Mouse (Mus musculus): ENCODE results near the gene Ankrd45. TPM values are rescaled to one million over a fixed set of nuclear protein-coding genes. Genes with fewer than 3 reads are reported as not detected.

Ankrd45 gene
- polyA plus RNA-seq (2015; fragmentation: Nextera tagmentation; extraction: Ambion mirVana), result not detected in 2 replicates

DNA sequence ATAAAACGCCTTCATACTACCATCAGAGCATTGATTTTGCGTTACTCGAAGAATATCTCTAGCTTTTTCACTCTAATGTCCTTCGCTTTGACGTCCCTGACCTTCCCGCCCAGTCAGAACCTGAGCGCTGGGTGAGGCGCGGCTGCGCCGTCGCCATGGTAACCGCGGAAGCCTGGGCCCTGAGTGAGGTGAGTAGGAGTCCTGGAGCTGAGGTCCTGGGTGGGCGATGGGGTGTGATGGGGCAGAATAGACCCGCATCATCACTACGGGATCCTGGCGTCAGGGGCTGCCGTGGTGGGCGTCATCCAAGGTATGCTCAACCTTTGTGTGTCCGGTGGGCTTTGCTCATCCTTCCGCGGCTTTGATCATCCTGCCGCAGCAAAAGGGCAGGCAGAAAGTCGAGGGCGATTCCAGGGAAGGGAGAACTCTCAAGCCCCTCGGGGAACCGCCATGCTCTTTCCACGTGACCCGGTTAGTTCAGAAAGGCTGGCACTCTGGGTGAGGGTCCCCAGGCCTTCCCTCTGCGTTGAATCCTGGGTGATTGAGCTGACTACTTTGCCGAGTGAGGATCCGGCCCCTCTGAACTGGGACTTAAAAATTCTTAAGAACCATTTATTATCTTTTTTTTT lies at the start of gene Ankrd45:
Ankrd45 (plus strand) TSS at position 161 of the 629 bp plus-strand sequence.
- Histone ChIP-seq H3K9me3 (ENCODE audit: low read length) (no peaks in the 10 kb centered on the region), H3K4me3 (ENCODE audit: low read depth, low read length) (peak within 1 kb of the TSS; percentile 8; the same call in 1 of the 2 replicates), H3K36me3 (replicated peaks; ENCODE audit: insufficient read depth, low read length) (no peaks in the 10 kb centered on the region), H3K4me2 (ENCODE audit: low read depth, low read length) (peak within 1 kb of the TSS; percentile 53), H3K9ac (replicated peaks) (no peak within 1 kb of the TSS), H3K4me1 (ENCODE audit: insufficient read depth) (no peaks in the 10 kb centered on the region), H3K27me3 (ENCODE audit: insufficient read depth, low read length) (0 out of 2 replicates have a peak, but pooled peaks cover 7% of the 10 kb centered on the region), H3K27ac (ENCODE audit: low read depth) (no peak within 1 kb of the TSS)
- WGBS (ENCODE audit: insufficient replicate concordance), result 11% methylated on average over 33 of the region's 33 CpGs
- DNase-seq (peak; percentile 36), ATAC-seq (no peak)
- TF ChIP-seq CTCF (IDR thresholded peaks at IDR 0.05; ENCODE audit: low read depth) (no peak), EP300 (IDR thresholded peaks at IDR 0.05; ENCODE audit: low read depth) (no peak)

GRCm38 (mm10) chr1:161099721-161100405 lies 42.6 kb upstream of the Ankrd45 start:
- Histone ChIP-seq H3K4me2 (ENCODE audit: low read depth, low read length) (no peak overlapping the region), H3K27me3 (ENCODE audit: insufficient read depth, low read length) (no peaks in the 10 kb centered on the region), H3K4me1 (ENCODE audit: insufficient read depth) (no peaks in the 10 kb centered on the region), H3K9me3 (ENCODE audit: low read length) (no peaks in the 10 kb centered on the region), H3K9ac (replicated peaks) (no peak overlapping the region), H3K4me3 (ENCODE audit: low read depth, low read length) (no peak overlapping the region), H3K36me3 (replicated peaks; ENCODE audit: insufficient read depth, low read length) (peaks cover 20% of the 10 kb centered on the region), H3K27ac (ENCODE audit: low read depth) (no peak overlapping the region)
- WGBS (ENCODE audit: insufficient replicate concordance), result 53% methylated on average over 4 of the region's 4 CpGs
- no peak for TF ChIP-seq CTCF (IDR thresholded peaks at IDR 0.05; ENCODE audit: low read depth)
- peak; percentile 68; the same call in 1 of the 2 replicates for TF ChIP-seq EP300 (IDR thresholded peaks at IDR 0.05; ENCODE audit: low read depth)
- DNase-seq (no peak), ATAC-seq (peak; percentile 67)

GRCm38 (mm10) chr1:161103842-161104241 lies 38.6 kb upstream of the Ankrd45 start:
- no peak for TF ChIP-seq EP300 (IDR thresholded peaks at IDR 0.05; ENCODE audit: low read depth)
- TF ChIP-seq CTCF (IDR thresholded peaks at IDR 0.05; ENCODE audit: low read depth), result no peak
- H3K27me3 ChIP-seq (ENCODE audit: insufficient read depth, low read length), result no peaks in the 10 kb centered on the region
- H3K36me3 ChIP-seq (replicated peaks; ENCODE audit: insufficient read depth, low read length), result peaks cover 18% of the 10 kb centered on the region
- H3K4me1 ChIP-seq (ENCODE audit: insufficient read depth), result no peaks in the 10 kb centered on the region
- 52% methylated on average over 1 of the region's 1 CpGs for WGBS (ENCODE audit: insufficient replicate concordance)
- ATAC-seq (no peak), DNase-seq (no peak)
- no peak overlapping the region for H3K27ac ChIP-seq (ENCODE audit: low read depth)
- no peak overlapping the region for H3K4me2 ChIP-seq (ENCODE audit: low read depth, low read length)
- H3K9me3 ChIP-seq (ENCODE audit: low read length), result no peaks in the 10 kb centered on the region
- H3K9ac ChIP-seq (replicated peaks), result no peak overlapping the region
- H3K4me3 ChIP-seq (ENCODE audit: low read depth, low read length), result no peak overlapping the region

DNA sequence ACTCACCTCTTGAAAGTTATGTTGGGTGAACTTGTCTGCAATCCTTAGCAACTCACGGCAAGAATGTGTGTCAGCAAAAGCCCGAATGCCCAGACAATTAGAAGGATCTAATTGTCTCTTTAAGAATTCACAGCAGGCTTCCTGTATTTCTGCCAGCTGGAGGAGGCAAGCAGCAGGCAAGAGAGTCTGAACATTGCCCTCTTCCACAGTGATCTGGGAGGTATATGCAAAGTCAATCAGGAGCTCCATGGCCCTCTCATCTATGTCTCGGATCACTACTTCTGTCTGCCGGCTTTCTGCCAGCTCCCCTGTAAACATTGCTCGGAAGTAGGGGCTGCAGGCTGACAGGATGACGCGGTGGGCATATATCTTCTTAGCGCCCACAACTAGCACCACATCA lies 33.3 kb upstream of the Ankrd45 start:
- Histone ChIP-seq H3K27ac (ENCODE audit: low read depth) (no peak overlapping the region), H3K9me3 (ENCODE audit: low read length) (no peaks in the 10 kb centered on the region), H3K36me3 (replicated peaks; ENCODE audit: insufficient read depth, low read length) (peaks cover 11% of the 10 kb centered on the region), H3K4me3 (ENCODE audit: low read depth, low read length) (no peak overlapping the region), H3K27me3 (ENCODE audit: insufficient read depth, low read length) (no peaks in the 10 kb centered on the region), H3K4me2 (ENCODE audit: low read depth, low read length) (no peak overlapping the region), H3K9ac (replicated peaks) (no peak overlapping the region), H3K4me1 (ENCODE audit: insufficient read depth) (no peaks in the 10 kb centered on the region)
- WGBS (ENCODE audit: insufficient replicate concordance), result 93% methylated on average over 8 of the region's 8 CpGs
- ATAC-seq (no peak), DNase-seq (no peak)
- no peak for TF ChIP-seq EP300 (IDR thresholded peaks at IDR 0.05; ENCODE audit: low read depth)
- TF ChIP-seq CTCF (IDR thresholded peaks at IDR 0.05; ENCODE audit: low read depth), result no peak

DNA sequence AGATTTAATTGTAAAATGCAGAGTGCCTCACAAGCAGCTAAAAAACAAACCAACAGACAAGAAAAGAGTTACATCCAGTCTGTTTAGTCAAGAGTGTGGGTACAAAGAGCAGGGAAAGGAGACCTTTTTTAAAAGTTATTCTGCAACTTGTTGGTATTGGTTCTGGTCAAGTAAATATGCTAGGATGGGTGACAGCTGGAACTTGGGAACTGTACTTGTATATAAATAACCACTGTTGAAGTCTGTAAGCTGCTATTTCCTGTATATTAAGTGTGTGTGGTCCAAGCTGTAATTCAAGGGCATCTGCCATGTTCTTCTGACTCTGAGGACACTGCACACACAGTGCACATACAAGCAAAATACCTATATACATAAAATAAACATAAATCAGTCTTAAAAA lies 27.9 kb upstream of the Ankrd45 start:
- H3K27ac ChIP-seq (ENCODE audit: low read depth), result no peak overlapping the region
- H3K9ac ChIP-seq (replicated peaks), result no peak overlapping the region
- H3K9me3 ChIP-seq (ENCODE audit: low read length), result no peaks in the 10 kb centered on the region
- H3K4me3 ChIP-seq (ENCODE audit: low read depth, low read length), result no peak overlapping the region
- H3K4me2 ChIP-seq (ENCODE audit: low read depth, low read length), result no peak overlapping the region
- no peak for DNase-seq
- H3K27me3 ChIP-seq (ENCODE audit: insufficient read depth, low read length), result no peaks in the 10 kb centered on the region
- no peak for ATAC-seq
- no peaks in the 10 kb centered on the region; the same call in 1 of the 2 replicates for H3K36me3 ChIP-seq (replicated peaks; ENCODE audit: insufficient read depth, low read length)
- no peaks in the 10 kb centered on the region for H3K4me1 ChIP-seq (ENCODE audit: insufficient read depth)
- TF ChIP-seq EP300 (IDR thresholded peaks at IDR 0.05; ENCODE audit: low read depth) (no peak), CTCF (IDR thresholded peaks at IDR 0.05; ENCODE audit: low read depth) (no peak)

GRCm38 (mm10) chr1:161122661-161123418 lies 19.7 kb upstream of the Ankrd45 start:
- no peak overlapping the region for H3K4me3 ChIP-seq (ENCODE audit: low read depth, low read length)
- WGBS (ENCODE audit: insufficient replicate concordance), result 83% methylated on average over 10 of the region's 10 CpGs
- H3K27me3 ChIP-seq (ENCODE audit: insufficient read depth, low read length), result no peaks in the 10 kb centered on the region
- H3K4me1 ChIP-seq (ENCODE audit: insufficient read depth), result 0 out of 2 replicates have a peak, but pooled peaks cover 3% of the 10 kb centered on the region
- H3K9me3 ChIP-seq (ENCODE audit: low read length), result no peaks in the 10 kb centered on the region
- H3K9ac ChIP-seq (replicated peaks), result no peak overlapping the region
- no peak overlapping the region for H3K27ac ChIP-seq (ENCODE audit: low read depth)
- TF ChIP-seq CTCF (IDR thresholded peaks at IDR 0.05; ENCODE audit: low read depth) (no peak), EP300 (IDR thresholded peaks at IDR 0.05; ENCODE audit: low read depth) (no peak)
- no peaks in the 10 kb centered on the region; the same call in none of the 2 replicates for H3K36me3 ChIP-seq (replicated peaks; ENCODE audit: insufficient read depth, low read length)
- ATAC-seq, result no peak
- H3K4me2 ChIP-seq (ENCODE audit: low read depth, low read length), result no peak overlapping the region
- no peak for DNase-seq
